8 mouse cellular contexts compared by ENCODE assay signal in the genomic region with DNA sequence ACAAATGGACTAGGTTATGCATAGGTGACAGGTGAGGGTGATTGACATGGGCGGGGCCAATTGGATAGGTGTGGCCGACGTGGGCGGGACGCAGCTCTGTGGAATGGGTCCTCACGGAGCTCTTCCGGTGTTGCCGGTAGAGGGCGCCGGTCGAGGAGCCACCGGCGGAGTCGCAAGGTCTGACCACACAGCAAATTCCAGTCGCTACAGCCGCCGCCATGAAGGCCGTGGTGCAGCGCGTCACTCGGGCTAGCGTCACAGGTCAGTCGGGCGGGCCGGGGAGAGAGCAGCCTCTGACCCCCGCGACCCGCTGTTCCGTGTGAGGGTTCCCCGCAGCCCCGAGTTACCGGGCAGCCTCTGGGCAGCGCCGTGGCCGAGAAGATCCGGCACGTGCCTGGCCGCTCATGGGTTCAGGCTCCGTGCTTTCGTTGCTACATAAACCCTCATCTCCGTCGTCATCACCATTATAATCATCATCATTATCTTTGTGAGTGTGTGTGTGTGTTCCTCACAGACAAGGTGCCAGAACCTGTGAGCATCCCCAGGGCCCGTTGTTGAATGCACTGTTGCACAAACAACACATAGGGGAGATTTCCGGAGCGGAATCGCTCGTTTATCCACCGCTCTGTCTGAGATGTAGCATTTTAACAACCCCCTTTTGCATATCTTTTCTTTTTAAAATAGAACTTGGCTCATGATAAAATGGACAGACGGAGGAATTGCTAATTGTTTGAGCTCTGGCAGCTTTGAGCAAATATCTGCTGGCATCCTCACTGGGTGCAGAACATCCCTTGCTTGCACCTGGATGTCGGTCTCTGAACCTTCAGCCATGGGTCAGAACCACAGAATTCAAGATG. TPM values are rescaled to one million over a fixed set of nuclear protein-coding genes. Genes with fewer than 3 reads are reported as not detected.
A peak's percentile ranks its signal among the peaks of the same experiment; 100 is the strongest.
DNase-seq lines count a peak whose midpoint lies in the region; ATAC-seq and TF ChIP-seq lines count a peak whose summit lies in the region.

A gene (plus strand): TSS at position 67 of the 857 bp plus-strand sequence.

- peaks cover 8% of the 10 kb centered on the region; the same call in 1 of the 2 replicates for H3K4me1 ChIP-seq in hindbrain, embryonic 13.5 days (replicated peaks)

- no peak for DNase-seq in Patski (ENCODE audit: low read depth, low spot score)
- peak; percentile 95 to 96 for DNase-seq in cerebellum, postnatal 14 days
- peak; percentile 73 to 83 for DNase-seq in frontal cortex, postnatal 14 days (ENCODE audit: low spot score in 2 of 2)
- DNase-seq in layer of hippocampus, postnatal 36 days, result peak; percentile 85
- peak; percentile 96 for DNase-seq in lung, postnatal 36 days
- DNase-seq in retina, postnatal 1 day, result peak; percentile 91
- DNase-seq in urinary bladder, adult 18-20 months (ENCODE audit: low spot score in 2 of 2), result peak; percentile 79 to 84

- CTCF ChIA-PET in Patski (lab: Charles Lee), result interaction anchor here (0.7 to 1.8 kb wide), 5 partner anchors 13 to 560 kb away, joined by 3 to 9 read pairs (median 3); no protein-coding TSS in a partner anchor

- ATAC-seq in Patski, result peak; percentile 96
- ATAC-seq in hindbrain, embryonic 13.5 days (ENCODE audit: low FRiP score), result peak; percentile 94

- TF ChIP-seq CTCF in Patski (IDR thresholded peaks at IDR 0.05), result peak; percentile 98

- H3K4me3 ChIP-seq in hindbrain, embryonic 13.5 days, result peak within 1 kb of the TSS; percentile 67

- WGBS in hindbrain, embryonic 13.5 days, result 2% methylated on average over 50 of the region's 50 CpGs

- H3K36me3 ChIP-seq in hindbrain, embryonic 13.5 days, result no peaks in the 10 kb centered on the region

- H3K9me3 ChIP-seq in hindbrain, embryonic 13.5 days, result no peaks in the 10 kb centered on the region

- peak within 1 kb of the TSS; percentile 87 for H3K9ac ChIP-seq in hindbrain, embryonic 13.5 days

- peak within 1 kb of the TSS; percentile 85 for H3K27ac ChIP-seq in hindbrain, embryonic 13.5 days

- POLR2A ChIA-PET in Patski (lab: Charles Lee), result no interaction called here

- in situ Hi-C loops in Patski (cut with MboI; ENCODE audit: low pct_unique_long_range_greater_than_20kb), result loop anchor here (25.0 kb wide), 1 partner anchor 1312 kb away; a partner anchor contains a TSS

- no peaks in the 10 kb centered on the region for H3K27me3 ChIP-seq in Patski
- no peaks in the 10 kb centered on the region for H3K27me3 ChIP-seq in hindbrain, embryonic 13.5 days

- peak within 1 kb of the TSS; percentile 65 for H3K4me2 ChIP-seq in hindbrain, embryonic 13.5 days

RNA-seq across cellular contexts. Expression of the gene that starts here (rescaled TPM):
- polyA plus RNA-seq in Patski (2021), result 45.8 TPM
- 85.8 and 88.9 TPM in 2 replicates for polyA plus RNA-seq in hindbrain, embryonic 13.5 days (2015; fragmentation: Nextera tagmentation; extraction: Ambion mirVana)
- total RNA-seq in layer of hippocampus, postnatal 36 days (2021), result 10 to 100 TPM; 63.7 to 66.2 TPM
